Mouse (Mus musculus): ENCODE measurements around the gene Per3.

GRCm38 (mm10) chr4:151041506-151041905 lies 3.0 kb downstream of the Per3 start:
- TF ChIP-seq CTCF (IDR thresholded peaks at IDR 0.05; ENCODE audit: low read depth) (no peak), EP300 (IDR thresholded peaks at IDR 0.05; ENCODE audit: low read depth) (no peak)

All from liver, postnatal 0 days (tissue).